Mouse (Mus musculus) CD4-positive helper T cell, adult 2 months (primary cell): ENCODE results near the gene Cpox.
A peak's percentile ranks its signal among the peaks of the same experiment; 100 is the strongest.

Experiments
- DNase-seq: peaks from one replicate; pipeline ENCODE4 v3.0.0-alpha.2; 2012; ENCODE audit warnings: low read depth, missing footprints, low spot score

Gene Cpox

GRCm38 (mm10) chr16:58700174-58700573 is 30.1 kb downstream of the Cpox start:
- DNase-seq: no peak

GRCm38 (mm10) chr16:58700816-58701424 is 30.8 kb downstream of the Cpox start:
- DNase-seq: no peak

GRCm38 (mm10) chr16:58701779-58702178 is 31.7 kb downstream of the Cpox start:
- peak; percentile 80 for DNase-seq

- DNase-seq: peak; percentile 37
Measured at GRCm38 (mm10) chr16:58702329-58702932, 32.3 kb downstream of the Cpox start.

GRCm38 (mm10) chr16:58703382-58704124 is 33.5 kb downstream of the Cpox start:
- peak; percentile 42 for DNase-seq

GRCm38 (mm10) chr16:58704999-58705398 is 34.9 kb downstream of the Cpox start:
- DNase-seq: no peak

GRCm38 (mm10) chr16:58707276-58707905 is 37.3 kb downstream of the Cpox start:
- no peak for DNase-seq

GRCm38 (mm10) chr16:58708601-58709475 is 38.7 kb downstream of the Cpox start:
- no peak for DNase-seq

GRCm38 (mm10) chr16:58709536-58709935 is 39.4 kb downstream of the Cpox start:
- DNase-seq: no peak

GRCm38 (mm10) chr16:58712221-58712620 is 42.1 kb downstream of the Cpox start:
- DNase-seq: peak; percentile 36

GRCm38 (mm10) chr16:58713128-58713527 is 43.0 kb downstream of the Cpox start:
- DNase-seq: no peak

GRCm38 (mm10) chr16:58715018-58715417 is 44.9 kb downstream of the Cpox start:
- no peak for DNase-seq

- DNase-seq: peak; percentile 61
Measured at GRCm38 (mm10) chr16:58718666-58719120, 48.6 kb downstream of the Cpox start, which contains the start of gene Gpr15. Gene Gpr15, minus strand, starts transcription at chr16:58719070.

- DNase-seq: peak; percentile 62
Measured at GRCm38 (mm10) chr16:58722292-58722691, 52.2 kb downstream of the Cpox start.

GRCm38 (mm10) chr16:58726680-58727476 is 56.8 kb downstream of the Cpox start:
- no peak for DNase-seq

GRCm38 (mm10) chr16:58727477-58728131 is 57.5 kb downstream of the Cpox start, which contains the start of gene Cldnd1:
Gene Cldnd1, plus strand, starts transcription at chr16:58727910.
- peak; percentile 97 for DNase-seq

GRCm38 (mm10) chr16:58728176-58728671 is 58.1 kb downstream of the Cpox start:
- DNase-seq: peak; percentile 49

- DNase-seq: no peak
Measured at GRCm38 (mm10) chr16:58738205-58738604, 68.1 kb downstream of the Cpox start.

GRCm38 (mm10) chr16:58738800-58739199 is 68.7 kb downstream of the Cpox start:
- no peak for DNase-seq
